12 mouse cellular contexts compared by ENCODE assay signal in genomic region chr6:129393087-129393720, GRCm38 (mm10). TPM values are rescaled to one million over a fixed set of nuclear protein-coding genes. Genes with fewer than 3 reads are reported as not detected.
DNase-seq lines count a peak whose midpoint lies in the region; ATAC-seq and TF ChIP-seq lines count a peak whose summit lies in the region.
"Had no signal": no experiment of that assay in that cellular context is flagged by ENCODE, and none has a peak within 500 bp of the region (broad histone marks: within the 10 kb centered on the region; RNA-seq: fewer than 3 reads in every experiment).

No protein-coding gene starts in this region.

- H3K9me3 ChIP-seq in liver, postnatal 0 days (ENCODE audit: low read length), result no peaks in the 10 kb centered on the region
- H3K9me3 ChIP-seq in liver, embryonic 11.5 days (ENCODE audit: control insufficient read depth, low read length), result no peaks in the 10 kb centered on the region
- H3K9me3 ChIP-seq: hindbrain, embryonic 15.5 days; limb, embryonic 13.5 days; neural tube, embryonic 13.5 days had no signal

- no peak overlapping the region for H3K4me2 ChIP-seq in liver, postnatal 0 days (ENCODE audit: low read depth, low read length)
- no peak overlapping the region for H3K4me2 ChIP-seq in liver, embryonic 11.5 days
- H3K4me2 ChIP-seq: hindbrain, embryonic 15.5 days; limb, embryonic 13.5 days; neural tube, embryonic 13.5 days had no signal

- no peaks in the 10 kb centered on the region for H3K4me1 ChIP-seq in liver, postnatal 0 days (ENCODE audit: insufficient read depth)
- H3K4me1 ChIP-seq in liver, embryonic 11.5 days (replicated peaks; ENCODE audit: control insufficient read depth, insufficient read depth, low read length), result no peaks in the 10 kb centered on the region
- H3K4me1 ChIP-seq: hindbrain, embryonic 15.5 days; limb, embryonic 13.5 days; neural tube, embryonic 13.5 days had no signal

- intact Hi-C loops in gastrocnemius, adult 2 months (cut with DNase I), result loop anchor here (1.0 to 2.0 kb wide), 3 partner anchors 84 to 166 kb away; no protein-coding TSS in a partner anchor

- no peaks in the 10 kb centered on the region for H3K27me3 ChIP-seq in liver, postnatal 0 days (ENCODE audit: insufficient read depth, low read length)
- no peaks in the 10 kb centered on the region for H3K27me3 ChIP-seq in liver, embryonic 11.5 days (replicated peaks; ENCODE audit: control insufficient read depth, insufficient read depth, low read length)
- H3K27me3 ChIP-seq: hindbrain, embryonic 15.5 days; limb, embryonic 13.5 days; neural tube, embryonic 13.5 days had no signal

- H3K9ac ChIP-seq in liver, postnatal 0 days (replicated peaks), result no peak overlapping the region
- no peak overlapping the region for H3K9ac ChIP-seq in liver, embryonic 11.5 days (ENCODE audit: low read depth, low read length)
- H3K9ac ChIP-seq: hindbrain, embryonic 15.5 days; limb, embryonic 13.5 days; neural tube, embryonic 13.5 days had no signal

- 17% methylated on average over 2 of the region's 2 CpGs for WGBS in liver, postnatal 0 days (ENCODE audit: insufficient replicate concordance)
- WGBS in liver, embryonic 11.5 days, result 21% methylated on average over 2 of the region's 2 CpGs

- no peak for ATAC-seq in liver, postnatal 0 days
- no peak for ATAC-seq in liver, embryonic 11.5 days (replicated peaks; ENCODE audit: low FRiP score)
- peak; percentile 64; the same call in 1 of the 2 replicates for ATAC-seq in neutrophil, adult 5-6 weeks (ENCODE audit: extremely low read depth, insufficient number of reproducible peaks, low FRiP score, poor library complexity, severe bottlenecking)

- H3K36me3 ChIP-seq in liver, postnatal 0 days (replicated peaks; ENCODE audit: insufficient read depth, low read length), result no peaks in the 10 kb centered on the region
- H3K36me3 ChIP-seq in liver, embryonic 11.5 days (ENCODE audit: control insufficient read depth, insufficient read depth, low read length), result no peaks in the 10 kb centered on the region
- H3K36me3 ChIP-seq: hindbrain, embryonic 15.5 days; limb, embryonic 13.5 days; neural tube, embryonic 13.5 days had no signal

- no peak for DNase-seq in gastrocnemius, adult 2 months
- DNase-seq in gastrocnemius, adult 8-10 months (ENCODE audit: low spot score in 2 of 2), result no peak
- DNase-seq in liver, postnatal 0 days, result no peak
- no peak for DNase-seq in liver, embryonic 11.5 days (ENCODE audit: low spot score)
- DNase-seq in c-Kit-positive CD71-positive TER-119-negative erythroid progenitor cells, embryonic 14.5 days (ENCODE audit: low read depth), result peak; percentile 3
- no peak for DNase-seq in spleen, postnatal 10 days (ENCODE audit: low spot score in 2 of 2)
- DNase-seq in layer of hippocampus, adult 8-10 months (ENCODE audit: low spot score in 2 of 2), result no peak

- H3K27ac ChIP-seq in gastrocnemius, adult 2 months, result no peak overlapping the region
- H3K27ac ChIP-seq in liver, postnatal 0 days (ENCODE audit: low read depth), result no peak overlapping the region
- H3K27ac ChIP-seq in liver, embryonic 11.5 days (ENCODE audit: low read depth, low read length), result no peak overlapping the region
- H3K27ac ChIP-seq: hindbrain, embryonic 15.5 days; limb, embryonic 13.5 days; neural tube, embryonic 13.5 days had no signal

- H3K4me3 ChIP-seq in gastrocnemius, adult 2 months, result no peak overlapping the region
- no peak overlapping the region for H3K4me3 ChIP-seq in liver, postnatal 0 days (ENCODE audit: low read depth, low read length)
- H3K4me3 ChIP-seq in liver, embryonic 11.5 days (ENCODE audit: low read depth, low read length), result no peak overlapping the region
- H3K4me3 ChIP-seq: hindbrain, embryonic 15.5 days; limb, embryonic 13.5 days; neural tube, embryonic 13.5 days had no signal

- TF ChIP-seq EP300 in liver, postnatal 0 days (IDR thresholded peaks at IDR 0.05; ENCODE audit: low read depth), result no peak

- TF ChIP-seq CTCF in gastrocnemius, adult 2 months (IDR thresholded peaks at IDR 0.05), result peak; percentile 75
- peak; percentile 66 for TF ChIP-seq CTCF in liver, postnatal 0 days (IDR thresholded peaks at IDR 0.05; ENCODE audit: low read depth)

RNA-seq across cellular contexts. Expression of gene Clec1b, which starts 3.9 kb away (rescaled TPM):
- under 1 TPM in 1 of 2 experiments, not detected in 1; 0.42 TPM for total RNA-seq in gastrocnemius, adult 2 months (2021)
- not detected for total RNA-seq in gastrocnemius, adult 8-10 months (2022)
- 53.8 and 56.0 TPM in 2 replicates for polyA plus RNA-seq in liver, postnatal 0 days (2015; fragmentation: Nextera tagmentation; extraction: Ambion mirVana)
- 39.2 and 39.8 TPM in 2 replicates for polyA plus RNA-seq in liver, embryonic 11.5 days (2014; fragmentation: Nextera tagmentation; extraction: Ambion mirVana)
- total RNA-seq in neutrophil, adult 5-6 weeks (2017), result 32.7 and 39.8 TPM in 2 replicates
- 1 to 10 TPM in 1 of 4 experiments, under 1 TPM in 1, not detected in 2; 0.07 to 1.0 TPM for total RNA-seq in layer of hippocampus, adult 8-10 months (2022)
- polyA plus RNA-seq: frontal cortex, adult 2 months had no signal

RNA-seq across cellular contexts. Expression of gene Clec12b, which starts 7.5 kb away (rescaled TPM):
- not detected for total RNA-seq in gastrocnemius, adult 2 months (2021)
- not detected for total RNA-seq in gastrocnemius, adult 8-10 months (2022)
- 0.11 TPM in 1 of 2 replicates, not detected in the other for polyA plus RNA-seq in liver, postnatal 0 days (2015; fragmentation: Nextera tagmentation; extraction: Ambion mirVana)
- not detected in 2 replicates for polyA plus RNA-seq in liver, embryonic 11.5 days (2014; fragmentation: Nextera tagmentation; extraction: Ambion mirVana)
- 1.2 and 1.7 TPM in 2 replicates for total RNA-seq in neutrophil, adult 5-6 weeks (2017)
- total RNA-seq in layer of hippocampus, adult 8-10 months (2022), result not detected
- polyA plus RNA-seq: neural tube, embryonic 13.5 days had no signal

RNA-seq across cellular contexts. Expression of gene Clec9a, which starts 15.5 kb away (rescaled TPM):
- not detected for total RNA-seq in gastrocnemius, adult 2 months (2021)
- total RNA-seq in gastrocnemius, adult 8-10 months (2022), result not detected
- polyA plus RNA-seq in liver, postnatal 0 days (2015; fragmentation: Nextera tagmentation; extraction: Ambion mirVana), result 0.56 and 0.92 TPM in 2 replicates
- 0.56 and 0.67 TPM in 2 replicates for polyA plus RNA-seq in liver, embryonic 11.5 days (2014; fragmentation: Nextera tagmentation; extraction: Ambion mirVana)
- 4.3 and 5.4 TPM in 2 replicates for total RNA-seq in neutrophil, adult 5-6 weeks (2017)
- not detected for total RNA-seq in layer of hippocampus, adult 8-10 months (2022)
- polyA plus RNA-seq: frontal cortex, adult 2 months had no signal

RNA-seq across cellular contexts. Expression of gene Clec12a, which starts 50.7 kb away (rescaled TPM):
- total RNA-seq in gastrocnemius, adult 2 months (2021), result under 1 TPM in 1 of 2 experiments, not detected in 1; 0.14 TPM
- total RNA-seq in gastrocnemius, adult 8-10 months (2022), result under 1 TPM in 3 of 4 experiments, not detected in 1; 0.13 to 0.61 (median 0.22) TPM
- 14.2 and 14.6 TPM in 2 replicates for polyA plus RNA-seq in liver, postnatal 0 days (2015; fragmentation: Nextera tagmentation; extraction: Ambion mirVana)
- polyA plus RNA-seq in liver, embryonic 11.5 days (2014; fragmentation: Nextera tagmentation; extraction: Ambion mirVana), result 1.7 and 2.7 TPM in 2 replicates
- total RNA-seq in neutrophil, adult 5-6 weeks (2017), result 59.1 and 63.0 TPM in 2 replicates
- total RNA-seq in layer of hippocampus, adult 8-10 months (2022), result under 1 TPM in 2 of 4 experiments, not detected in 2; 0.16 to 0.70 TPM

RNA-seq across cellular contexts. Expression of gene Clec1a, which starts 58.6 kb away (rescaled TPM):
- total RNA-seq in gastrocnemius, adult 2 months (2021), result 1 to 10 TPM; 1.8 to 3.0 TPM
- 1 to 10 TPM; 1.5 to 4.4 (median 2.0) TPM for total RNA-seq in gastrocnemius, adult 8-10 months (2022)
- 0.65 and 1.0 TPM in 2 replicates for polyA plus RNA-seq in liver, postnatal 0 days (2015; fragmentation: Nextera tagmentation; extraction: Ambion mirVana)
- 0.38 and 0.65 TPM in 2 replicates for polyA plus RNA-seq in liver, embryonic 11.5 days (2014; fragmentation: Nextera tagmentation; extraction: Ambion mirVana)
- 3.6 and 4.3 TPM in 2 replicates for total RNA-seq in neutrophil, adult 5-6 weeks (2017)
- total RNA-seq in layer of hippocampus, adult 8-10 months (2022), result 1 to 10 TPM; 3.2 to 4.8 (median 4.3) TPM

Comparison
In these comparisons a context has a peak if more than half of its experiments do, and no peak if none do; other contexts are left out.
1. RNA of gene Clec1b, which starts 3.9 kb away (total RNA-seq): 32.7 to 39.8 TPM in neutrophil, adult 5-6 weeks; 0.42 TPM in gastrocnemius, adult 2 months, 0.07 to 1.0 TPM in layer of hippocampus, adult 8-10 months and not detected in gastrocnemius, adult 8-10 months; every median in the first group is over 10 times any median in the second.